Mouse (Mus musculus) spleen, adult 2 months (tissue): Measurements from ENCODE around the gene Sytl1. TPM values are rescaled to one million over a fixed set of nuclear protein-coding genes. Genes with fewer than 3 reads are reported as not detected.

Experiments
- DNase-seq, 2 experiments: peaks; one replicate each; pipeline versions ENCODE4 v3.0.0 to v3.0.0-alpha.2; 2012 to 2021; ENCODE audit warnings: low spot score in 2 of 2, low read depth in 1 of 2
- H3K27ac ChIP-seq: fragments of 200-500 bp; 2 replicates; pipeline ENCODE4 v1.5.1; 2012; ENCODE audit warnings: low read length, inconsistent platforms; ENCODE audit not compliant: insufficient read depth
- H3K27me3 ChIP-seq: fragments of 200-500 bp; 2 replicates; pipeline ENCODE4 v1.6.1; 2012; ENCODE audit warnings: mild to moderate bottlenecking, moderate library complexity, low read length, inconsistent platforms; ENCODE audit not compliant: control insufficient read depth, insufficient read depth
- H3K36me3 ChIP-seq: fragments of 200-500 bp; 2 replicates; pipeline ENCODE4 v1.6.1; 2012; ENCODE audit warnings: mild to moderate bottlenecking, low read length, inconsistent platforms; ENCODE audit not compliant: control insufficient read depth, insufficient read depth
- H3K4me1 ChIP-seq: fragments of 200-500 bp; 2 replicates; pipeline ENCODE4 v1.6.1; 2011; ENCODE audit warnings: inconsistent platforms; ENCODE audit not compliant: control insufficient read depth, insufficient read depth, insufficient read length
- H3K4me3 ChIP-seq: fragments of 200-500 bp; 2 replicates; pipeline ENCODE4 v1.5.1; 2011; ENCODE audit warnings: mild to moderate bottlenecking, inconsistent platforms; ENCODE audit not compliant: insufficient read depth, insufficient read length; ENCODE audit errors: extremely low read depth
- CTCF ChIP-seq: fragments of 200-500 bp; IDR thresholded peaks from 2 replicates; pipeline ENCODE4 v1.5.1; 2011; ENCODE audit warnings: mild to moderate bottlenecking, inconsistent platforms; ENCODE audit not compliant: insufficient read depth, insufficient read length, insufficient replicate concordance; ENCODE audit errors: extremely low read depth
- POLR2A ChIP-seq: fragments of 200-500 bp; IDR thresholded peaks from 2 replicates; pipeline ENCODE4 v1.6.1; 2011; ENCODE audit warnings: low read depth, low read length, inconsistent platforms
- WGBS: fragments of 180-500 bp; shearing (Covaris S2); methylation state at CpG from one replicate; pipeline ENCODE4 v1.1.7; 2018; 5-methylcytosine and 5-hydroxymethylcytosine counted together
- polyA plus RNA-seq: library from polyadenylated mRNA; depleted of rRNA; stranded (reverse); fragments of >200 nt; gene quantifications from 2 replicates; pipeline ENCODE4 v1.2.3, GENCODE M21; 2012

Gene Sytl1
- polyA plus RNA-seq, 1 experiment, result 7.1 TPM

GRCm38 (mm10) chr4:133262375-133262765, 543 bp downstream of the Sytl1 start:
- Histone ChIP-seq H3K27me3 (no peaks in the 10 kb centered on the region), H3K36me3 (peaks cover 17% of the 10 kb centered on the region), H3K27ac (no peak overlapping the region), H3K4me1 (no peaks in the 10 kb centered on the region; the same call in 1 of the 2 replicates), H3K4me3 (peak overlapping the region; percentile 34; the same call in 1 of the 2 replicates)
- no peak for DNase-seq
- 18% methylated on average over 7 of the region's 7 CpGs for WGBS
- TF ChIP-seq POLR2A (no peak), CTCF (no peak)

GRCm38 (mm10) chr4:133261641-133262374, 1.1 kb downstream of the Sytl1 start:
- TF ChIP-seq CTCF (no peak), POLR2A (no peak)

GRCm38 (mm10) chr4:133257798-133258408, 5.0 kb downstream of the Sytl1 start:
- no peaks in the 10 kb centered on the region for H3K27me3 ChIP-seq
- no peak overlapping the region for H3K27ac ChIP-seq
- DNase-seq, result no peak
- 89% methylated on average over 12 of the region's 12 CpGs for WGBS
- H3K4me1 ChIP-seq, result no peaks in the 10 kb centered on the region; the same call in 1 of the 2 replicates
- no peak overlapping the region for H3K4me3 ChIP-seq
- TF ChIP-seq CTCF (no peak), POLR2A (no peak)
- H3K36me3 ChIP-seq, result no peaks in the 10 kb centered on the region

More at GRCm38 (mm10) chr4:133261641-133262374, 1.1 kb downstream of the Sytl1 start:
- H3K27ac ChIP-seq, result 0 out of 2 replicates have a peak overlapping the region, but pooled peaks have one; percentile 11
- peaks cover 14% of the 10 kb centered on the region for H3K36me3 ChIP-seq
- H3K27me3 ChIP-seq, result no peaks in the 10 kb centered on the region
- no peaks in the 10 kb centered on the region; the same call in 1 of the 2 replicates for H3K4me1 ChIP-seq
- H3K4me3 ChIP-seq, result no peak overlapping the region
- WGBS, result 21% methylated on average over 10 of the region's 10 CpGs
- peak in 1 of 2 experiments; percentile 30 for DNase-seq

- TF ChIP-seq POLR2A (no peak), CTCF (no peak)
- H3K27ac ChIP-seq, result no peak overlapping the region
- no peaks in the 10 kb centered on the region for H3K27me3 ChIP-seq
- no peak for DNase-seq
- 94% methylated on average over 12 of the region's 12 CpGs for WGBS
- no peaks in the 10 kb centered on the region for H3K36me3 ChIP-seq
- H3K4me1 ChIP-seq, result no peaks in the 10 kb centered on the region; the same call in 1 of the 2 replicates
- no peak overlapping the region for H3K4me3 ChIP-seq
Measured at GRCm38 (mm10) chr4:133257230-133257629, 5.7 kb downstream of the Sytl1 start.

- Histone ChIP-seq H3K36me3 (no peaks in the 10 kb centered on the region), H3K4me3 (no peak overlapping the region), H3K4me1 (no peaks in the 10 kb centered on the region; the same call in 1 of the 2 replicates), H3K27me3 (no peaks in the 10 kb centered on the region), H3K27ac (no peak overlapping the region)
- no peak for DNase-seq
- 93% methylated on average over 24 of the region's 24 CpGs for WGBS
- no peak for TF ChIP-seq POLR2A
- TF ChIP-seq CTCF, result no peak
Measured at GRCm38 (mm10) chr4:133256820-133257219, 6.1 kb downstream of the Sytl1 start.

GRCm38 (mm10) chr4:133255392-133255791, 7.5 kb downstream of the Sytl1 start:
- peaks cover 3% of the 10 kb centered on the region; the same call in 1 of the 2 replicates for H3K27me3 ChIP-seq
- no peak for TF ChIP-seq CTCF
- no peak for TF ChIP-seq POLR2A
- H3K4me1 ChIP-seq, result peaks cover 2% of the 10 kb centered on the region; the same call in 1 of the 2 replicates
- WGBS, result 92% methylated on average over 6 of the region's 6 CpGs
- H3K27ac ChIP-seq, result no peak overlapping the region
- no peaks in the 10 kb centered on the region for H3K36me3 ChIP-seq
- no peak for DNase-seq
- H3K4me3 ChIP-seq, result no peak overlapping the region
